Mouse (Mus musculus) kidney, adult 2 months (tissue): Measurements from ENCODE around the gene 4930583I09Rik.

Experiments
- CTCF ChIP-seq: fragments of 200-500 bp; conservative IDR thresholded peaks from 2 replicates; pipeline ENCODE4 v1.5.1; 2011; ENCODE audit warnings: low read depth, mild to moderate bottlenecking, control low read depth, low read length, moderate library complexity, mixed read lengths; ENCODE audit not compliant: insufficient read depth, insufficient read length
- POLR2A ChIP-seq: fragments of 200-500 bp; IDR thresholded peaks from one replicate; pipeline ENCODE4 v1.6.1; 2011; ENCODE audit warnings: low read depth, low read length, control low read depth

DNA sequence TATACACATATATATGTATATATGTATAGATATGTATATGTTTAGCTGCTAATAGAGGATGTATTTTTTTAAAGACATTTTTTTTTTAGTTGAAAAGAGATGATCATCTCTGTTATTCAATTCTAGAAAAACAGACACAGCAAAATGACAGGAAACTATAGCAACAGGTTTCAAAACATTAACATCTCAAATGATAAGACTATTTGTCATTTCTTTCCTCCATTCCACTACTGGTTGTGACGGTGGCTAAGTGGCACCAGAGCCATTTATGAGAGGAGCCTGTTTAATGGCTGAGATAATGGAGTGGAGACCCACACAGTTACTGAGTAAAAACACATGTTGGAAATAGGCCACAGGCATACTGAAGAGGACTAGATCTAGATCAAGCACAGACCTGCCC is 49.9 kb downstream of the 4930583I09Rik start:
- TF ChIP-seq CTCF = no peak
- no peak for TF ChIP-seq POLR2A
